Mouse (Mus musculus) neural tube, embryonic 12.5 days (tissue): ENCODE data around the gene Zmat5. TPM values are rescaled to one million over a fixed set of nuclear protein-coding genes. Genes with fewer than 3 reads are reported as not detected.

ENCODE experiments used
- ATAC-seq: fragments of 200-750 bp; cut with Nextera tagmentation; 2 replicates; pipeline ENCODE4 v1.8.0; 2017; ENCODE audit warnings: low read depth, mild to moderate bottlenecking, moderate TSS enrichment, moderate library complexity; ENCODE audit not compliant: low FRiP score
- H3K27ac ChIP-seq: fragments of 300-500 bp; sonication (generic); 2 replicates; pipeline ENCODE4 v1.5.1; 2016
- H3K27me3 ChIP-seq: fragments of 300-500 bp; sonication (generic); replicated peaks from 2 replicates; pipeline ENCODE4 v1.6.1; 2016; ENCODE audit warnings: mild to moderate bottlenecking
- H3K36me3 ChIP-seq: fragments of 300-500 bp; sonication (generic); 2 replicates; pipeline ENCODE4 v1.6.1; 2016; ENCODE audit warnings: mild to moderate bottlenecking
- H3K4me1 ChIP-seq: fragments of 300-500 bp; sonication (generic); 2 replicates; pipeline ENCODE4 v1.6.1; 2016
- H3K4me2 ChIP-seq: fragments of 300-500 bp; sonication (generic); replicated peaks from 2 replicates; pipeline ENCODE4 v1.6.1; 2016; ENCODE audit warnings: mild to moderate bottlenecking
- H3K4me3 ChIP-seq: fragments of 300-500 bp; sonication (generic); 2 replicates; pipeline ENCODE4 v1.5.1; 2016
- H3K9ac ChIP-seq: fragments of 300-500 bp; sonication (generic); 2 replicates; pipeline ENCODE4 v1.6.1; 2016; ENCODE audit warnings: mild to moderate bottlenecking
- H3K9me3 ChIP-seq: fragments of 300-500 bp; sonication (generic); 2 replicates; pipeline ENCODE4 v1.6.1; 2016; ENCODE audit warnings: mild to moderate bottlenecking
- WGBS: fragments of 180-500 bp; shearing (Covaris S2); methylation state at CpG from one replicate; pipeline ENCODE4 v1.1.7; 2016; 5-methylcytosine and 5-hydroxymethylcytosine counted together
- polyA plus RNA-seq: library from polyadenylated mRNA; unstranded; fragments of >200 nt; fragmentation: Nextera tagmentation; extraction: Ambion mirVana; gene quantifications from 2 replicates; pipeline ENCODE4 v1.2.1, GENCODE M21; 2016

The Zmat5 gene
- polyA plus RNA-seq, 1 experiment from 2014 or later, result 82.7 TPM

DNA sequence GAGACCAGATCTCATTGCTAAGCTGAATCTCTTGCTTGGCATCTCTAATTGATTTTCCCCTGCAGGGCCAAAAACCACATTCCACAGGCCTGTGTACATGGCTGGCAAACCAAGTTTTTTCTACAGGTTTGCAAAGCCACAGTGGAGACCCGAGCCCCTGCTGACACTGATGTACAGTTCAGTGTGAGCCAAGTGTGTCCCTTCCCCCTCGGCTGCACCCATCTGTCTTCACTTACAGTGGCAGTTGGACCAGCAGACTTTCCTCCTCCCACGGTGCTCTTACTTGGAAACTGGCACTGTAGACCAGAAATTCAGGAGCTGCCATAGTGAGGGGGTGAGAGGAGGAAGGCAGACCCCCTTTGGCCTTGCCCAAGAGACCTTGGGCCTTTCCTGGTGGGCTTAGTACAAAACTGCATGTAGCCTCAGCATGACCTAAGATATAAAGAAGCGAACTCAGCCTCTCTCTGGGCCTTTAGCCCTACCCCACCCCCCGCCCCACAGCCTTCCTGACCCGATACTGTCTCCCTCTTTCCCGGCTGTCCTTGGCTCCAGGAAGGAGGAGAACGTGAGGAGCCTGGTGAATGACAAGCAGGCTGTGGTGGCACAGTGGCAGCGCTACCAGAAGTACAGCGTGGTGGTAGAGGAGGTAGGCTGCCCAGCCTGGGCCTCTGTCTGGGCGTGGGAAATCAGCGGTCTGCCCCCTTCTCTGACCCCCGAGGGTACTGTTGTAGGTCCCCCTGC is 25.6 kb upstream of the Zmat5 start:
- ATAC-seq, result no peak
- no peak overlapping the region for H3K9ac ChIP-seq
- no peak overlapping the region for H3K4me3 ChIP-seq
- H3K27me3 ChIP-seq, result no peaks in the 10 kb centered on the region
- H3K27ac ChIP-seq, result no peak overlapping the region
- peaks cover 67% of the 10 kb centered on the region for H3K36me3 ChIP-seq
- no peaks in the 10 kb centered on the region for H3K9me3 ChIP-seq
- no peak overlapping the region for H3K4me2 ChIP-seq
- no peaks in the 10 kb centered on the region for H3K4me1 ChIP-seq
- 71% methylated on average over 13 of the region's 13 CpGs for WGBS

DNA sequence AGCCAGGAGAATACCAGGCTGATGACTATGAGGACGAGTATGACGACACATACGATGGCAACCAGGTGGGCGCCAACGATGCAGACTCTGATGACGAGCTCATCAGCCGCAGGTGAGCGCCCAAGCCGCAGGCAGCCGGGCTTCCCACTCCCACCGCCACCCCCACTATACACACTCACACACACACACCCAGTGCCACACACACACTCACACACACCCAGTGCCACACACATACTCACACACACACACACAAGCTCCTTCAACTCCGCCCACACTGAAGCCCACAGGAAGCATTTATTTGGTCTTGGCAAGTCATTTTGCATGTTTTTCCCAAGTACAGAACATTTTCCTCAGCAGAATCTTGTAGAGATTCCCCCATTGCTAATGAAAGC is 25.0 kb upstream of the Zmat5 start:
- H3K9me3 ChIP-seq, result no peaks in the 10 kb centered on the region
- no peak overlapping the region for H3K4me2 ChIP-seq
- H3K36me3 ChIP-seq, result peaks cover 65% of the 10 kb centered on the region
- ATAC-seq, result no peak
- no peak overlapping the region for H3K9ac ChIP-seq
- H3K27me3 ChIP-seq, result no peaks in the 10 kb centered on the region
- no peaks in the 10 kb centered on the region for H3K4me1 ChIP-seq
- H3K27ac ChIP-seq, result no peak overlapping the region
- 88% methylated on average over 12 of the region's 12 CpGs for WGBS
- H3K4me3 ChIP-seq, result no peak overlapping the region

DNA sequence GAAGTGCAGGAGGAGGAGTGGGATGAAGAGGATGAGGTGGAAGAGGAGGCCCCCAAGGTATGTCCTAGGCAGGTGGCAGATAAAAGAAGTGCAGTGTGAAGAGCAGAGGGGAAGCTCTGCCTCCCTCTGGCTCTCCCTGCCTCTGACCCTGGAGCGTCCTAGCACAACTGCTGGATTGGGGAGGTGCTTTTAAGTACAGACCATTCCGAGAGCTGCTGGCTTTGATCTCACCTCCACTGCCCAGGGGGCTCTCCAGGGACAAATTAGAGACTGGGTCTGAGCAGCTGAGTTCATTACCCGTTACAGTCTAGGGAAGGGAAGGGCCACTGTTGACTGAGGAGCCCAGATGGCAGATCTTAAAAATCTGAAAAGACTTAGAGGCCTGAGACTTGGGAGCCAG is 24.4 kb upstream of the Zmat5 start:
- Histone ChIP-seq H3K4me3 (no peak overlapping the region), H3K27ac (no peak overlapping the region), H3K9me3 (no peaks in the 10 kb centered on the region), H3K4me2 (no peak overlapping the region), H3K4me1 (no peaks in the 10 kb centered on the region), H3K27me3 (no peaks in the 10 kb centered on the region), H3K9ac (no peak overlapping the region), H3K36me3 (peaks cover 60% of the 10 kb centered on the region)
- 33% methylated on average over 3 of the region's 3 CpGs for WGBS
- ATAC-seq, result no peak

- Histone ChIP-seq H3K4me1 (no peaks in the 10 kb centered on the region), H3K9me3 (no peaks in the 10 kb centered on the region), H3K27me3 (no peaks in the 10 kb centered on the region), H3K27ac (no peak overlapping the region), H3K9ac (no peak overlapping the region), H3K4me3 (no peak overlapping the region), H3K4me2 (no peak overlapping the region), H3K36me3 (peaks cover 47% of the 10 kb centered on the region)
- WGBS, result 91% methylated on average over 6 of the region's 6 CpGs
- no peak for ATAC-seq
Measured at GRCm38 (mm10) chr11:4683516-4683915, 21.0 kb upstream of the Zmat5 start.

GRCm38 (mm10) chr11:4684186-4684585 is 20.3 kb upstream of the Zmat5 start:
- Histone ChIP-seq H3K9me3 (no peaks in the 10 kb centered on the region), H3K9ac (no peak overlapping the region), H3K4me3 (no peak overlapping the region), H3K27ac (no peak overlapping the region), H3K4me1 (no peaks in the 10 kb centered on the region), H3K27me3 (no peaks in the 10 kb centered on the region), H3K36me3 (peaks cover 44% of the 10 kb centered on the region), H3K4me2 (no peak overlapping the region)
- no peak for ATAC-seq
- WGBS, result 57% methylated on average over 6 of the region's 6 CpGs

- 90% methylated on average over 4 of the region's 4 CpGs for WGBS
- no peak overlapping the region for H3K9ac ChIP-seq
- ATAC-seq, result no peak
- H3K4me2 ChIP-seq, result no peak overlapping the region
- H3K27ac ChIP-seq, result no peak overlapping the region
- no peak overlapping the region for H3K4me3 ChIP-seq
- peaks cover 36% of the 10 kb centered on the region for H3K36me3 ChIP-seq
- no peaks in the 10 kb centered on the region for H3K27me3 ChIP-seq
- no peaks in the 10 kb centered on the region for H3K4me1 ChIP-seq
- no peaks in the 10 kb centered on the region for H3K9me3 ChIP-seq
Measured at GRCm38 (mm10) chr11:4685071-4685470, 19.4 kb upstream of the Zmat5 start.

- no peak overlapping the region for H3K4me2 ChIP-seq
- H3K4me3 ChIP-seq, result no peak overlapping the region
- no peaks in the 10 kb centered on the region for H3K27me3 ChIP-seq
- no peaks in the 10 kb centered on the region for H3K4me1 ChIP-seq
- WGBS, result 87% methylated on average over 5 of the region's 5 CpGs
- peaks cover 34% of the 10 kb centered on the region for H3K36me3 ChIP-seq
- ATAC-seq, result no peak
- H3K9ac ChIP-seq, result no peak overlapping the region
- H3K27ac ChIP-seq, result no peak overlapping the region
- no peaks in the 10 kb centered on the region for H3K9me3 ChIP-seq
Measured at GRCm38 (mm10) chr11:4685510-4685909, 19.0 kb upstream of the Zmat5 start.

GRCm38 (mm10) chr11:4687027-4687426 is 17.5 kb upstream of the Zmat5 start:
- WGBS, result 79% methylated on average over 3 of the region's 3 CpGs
- ATAC-seq, result no peak
- no peaks in the 10 kb centered on the region for H3K4me1 ChIP-seq
- H3K9ac ChIP-seq, result no peak overlapping the region
- no peak overlapping the region for H3K4me3 ChIP-seq
- H3K36me3 ChIP-seq, result peaks cover 20% of the 10 kb centered on the region
- no peaks in the 10 kb centered on the region for H3K9me3 ChIP-seq
- no peak overlapping the region for H3K4me2 ChIP-seq
- H3K27me3 ChIP-seq, result no peaks in the 10 kb centered on the region
- H3K27ac ChIP-seq, result no peak overlapping the region

DNA sequence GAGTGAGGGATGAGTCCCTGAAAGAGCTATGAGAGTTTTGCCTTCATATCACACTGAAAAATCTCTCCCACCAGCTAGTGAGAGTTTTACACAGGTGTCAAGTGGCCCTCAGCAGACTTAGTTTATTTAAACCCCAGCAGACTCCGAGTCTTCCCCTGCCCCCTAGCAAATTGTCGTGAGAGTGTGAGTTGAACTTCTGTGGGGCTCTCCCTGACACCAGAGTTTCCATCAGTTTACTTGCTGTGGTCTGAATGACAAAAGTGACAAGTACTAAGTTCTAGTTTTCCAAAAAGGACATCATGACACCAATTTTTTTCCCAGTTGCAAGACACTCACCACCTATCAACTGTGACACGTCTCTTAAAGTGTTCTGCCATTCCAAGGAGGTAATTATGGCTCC is 16.6 kb upstream of the Zmat5 start:
- H3K4me3 ChIP-seq, result no peak overlapping the region
- ATAC-seq, result no peak
- H3K27me3 ChIP-seq, result no peaks in the 10 kb centered on the region
- H3K9ac ChIP-seq, result no peak overlapping the region
- no peaks in the 10 kb centered on the region for H3K9me3 ChIP-seq
- H3K4me1 ChIP-seq, result no peaks in the 10 kb centered on the region
- WGBS, result 55% methylated on average over 3 of the region's 3 CpGs
- H3K4me2 ChIP-seq, result no peak overlapping the region
- no peak overlapping the region for H3K27ac ChIP-seq
- peaks cover 12% of the 10 kb centered on the region for H3K36me3 ChIP-seq

DNA sequence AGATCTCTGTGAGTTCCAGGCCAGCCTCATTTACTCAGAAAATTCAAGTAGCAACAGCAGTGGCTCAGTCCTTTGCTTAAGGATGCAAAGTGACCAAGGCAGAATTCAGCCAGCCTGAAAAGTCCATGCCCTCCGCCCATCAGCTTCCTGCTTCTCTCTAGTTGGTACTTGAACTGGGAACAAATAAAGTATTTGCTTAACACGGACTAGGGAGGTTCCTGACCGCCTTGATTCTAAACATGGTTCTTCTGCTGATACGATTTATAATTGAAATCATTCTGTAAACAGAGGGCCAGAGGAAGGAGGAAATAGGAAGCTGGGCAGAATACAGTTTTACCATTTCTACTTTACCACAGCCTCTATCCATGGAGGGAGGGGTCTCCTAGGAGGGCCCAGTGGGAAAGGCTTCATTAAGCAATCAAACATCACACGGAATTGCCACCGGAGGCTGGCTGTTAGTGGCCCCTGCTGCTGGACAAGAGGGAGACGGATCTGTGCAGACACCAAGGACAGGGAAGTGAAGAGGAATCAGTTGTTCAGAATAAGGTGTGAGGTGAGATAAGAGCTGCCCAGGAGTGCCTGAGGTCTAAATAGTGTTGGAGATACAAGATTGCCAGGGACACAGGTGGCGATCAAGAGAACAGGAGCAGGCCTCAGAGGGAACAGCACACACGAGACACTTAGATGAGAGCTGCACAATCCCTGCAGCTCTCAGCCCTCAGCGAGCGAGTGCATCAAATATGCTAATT is 15.7 kb upstream of the Zmat5 start:
- Histone ChIP-seq H3K36me3 (0 out of 2 replicates have a peak, but pooled peaks cover 4% of the 10 kb centered on the region), H3K4me2 (no peak overlapping the region), H3K4me3 (no peak overlapping the region), H3K9ac (no peak overlapping the region), H3K27ac (no peak overlapping the region), H3K4me1 (no peaks in the 10 kb centered on the region), H3K27me3 (no peaks in the 10 kb centered on the region), H3K9me3 (no peaks in the 10 kb centered on the region)
- no peak for ATAC-seq
- 51% methylated on average over 11 of the region's 11 CpGs for WGBS

- H3K4me1 ChIP-seq, result no peaks in the 10 kb centered on the region
- no peaks in the 10 kb centered on the region for H3K9me3 ChIP-seq
- no peak overlapping the region for H3K4me3 ChIP-seq
- H3K36me3 ChIP-seq, result no peaks in the 10 kb centered on the region
- H3K4me2 ChIP-seq, result no peak overlapping the region
- ATAC-seq, result no peak
- H3K27ac ChIP-seq, result no peak overlapping the region
- H3K27me3 ChIP-seq, result no peaks in the 10 kb centered on the region
- H3K9ac ChIP-seq, result no peak overlapping the region
- WGBS, result 94% methylated on average over 7 of the region's 7 CpGs
Measured at GRCm38 (mm10) chr11:4690353-4690752, 14.1 kb upstream of the Zmat5 start.

GRCm38 (mm10) chr11:4691213-4691612 is 13.3 kb upstream of the Zmat5 start:
- Histone ChIP-seq H3K27me3 (no peaks in the 10 kb centered on the region), H3K4me2 (no peak overlapping the region), H3K4me1 (no peaks in the 10 kb centered on the region), H3K9me3 (no peaks in the 10 kb centered on the region), H3K36me3 (no peaks in the 10 kb centered on the region), H3K27ac (no peak overlapping the region), H3K4me3 (no peak overlapping the region), H3K9ac (no peak overlapping the region)
- ATAC-seq, result no peak
- WGBS, result 68% methylated on average over 10 of the region's 10 CpGs

DNA sequence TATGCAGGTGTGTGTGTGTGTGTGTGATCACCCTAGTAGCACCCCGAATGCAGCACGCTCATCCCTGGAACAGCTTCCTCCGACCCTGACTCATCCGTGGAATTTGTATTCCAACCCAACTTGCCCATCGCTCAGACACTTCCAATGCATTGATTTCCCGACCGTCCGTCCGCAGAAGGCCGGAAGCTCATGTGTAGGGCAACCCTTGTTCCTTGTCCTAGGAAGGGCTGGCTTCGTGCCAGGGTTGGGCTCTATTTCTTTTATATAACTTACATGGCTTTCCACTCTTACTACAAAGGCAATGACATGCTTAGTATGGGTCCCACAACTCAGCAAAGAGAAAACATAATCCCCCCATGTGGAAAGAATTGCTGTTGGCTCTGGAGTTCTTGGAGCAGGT is 12.3 kb upstream of the Zmat5 start:
- H3K9ac ChIP-seq, result no peak overlapping the region
- 90% methylated on average over 11 of the region's 11 CpGs for WGBS
- H3K27ac ChIP-seq, result no peak overlapping the region
- no peaks in the 10 kb centered on the region for H3K9me3 ChIP-seq
- ATAC-seq, result no peak
- no peak overlapping the region for H3K4me2 ChIP-seq
- H3K4me1 ChIP-seq, result no peaks in the 10 kb centered on the region
- H3K36me3 ChIP-seq, result no peaks in the 10 kb centered on the region
- no peaks in the 10 kb centered on the region for H3K27me3 ChIP-seq
- no peak overlapping the region for H3K4me3 ChIP-seq
